Mouse (Mus musculus): ENCODE measurements around the gene Cdk2. TPM values are rescaled to one million over a fixed set of nuclear protein-coding genes. Genes with fewer than 3 reads are reported as not detected.

Gene Cdk2
- polyA plus RNA-seq, 1 experiment, result 39.9 TPM

GRCm38 (mm10) chr10:128745946-128746613 lies 41.2 kb upstream of the Cdk2 start:
- Histone ChIP-seq H3ac (ENCODE audit: control insufficient read depth, insufficient read length) (no peak overlapping the region), H3K79me2 (ENCODE audit: control insufficient read depth, insufficient read depth) (peaks cover 26% of the 10 kb centered on the region), H3K36me3 (ENCODE audit: control insufficient read depth, insufficient read depth) (no peaks in the 10 kb centered on the region), H3K27me3 (ENCODE audit: control insufficient read depth, insufficient read depth, insufficient read length) (no peaks in the 10 kb centered on the region), H3K4me3 (no peak overlapping the region), H3K4me2 (ENCODE audit: low read depth) (no peak overlapping the region)
- TF ChIP-seq TCF3 (IDR thresholded peaks at IDR 0.05; ENCODE audit: insufficient read length, low read depth) (no peak), REST (IDR thresholded peaks at IDR 0.05; ENCODE audit: insufficient read depth, insufficient read length) (no peak)

GRCm38 (mm10) chr10:128744680-128745601 lies 40.1 kb upstream of the Cdk2 start, which contains the start of gene Dgka:
Gene Dgka, minus strand, starts transcription at chr10:128744855.
- H3ac ChIP-seq (ENCODE audit: control insufficient read depth, insufficient read length), result peak within 1 kb of the TSS; percentile 28
- peaks cover 15% of the 10 kb centered on the region for H3K79me2 ChIP-seq (ENCODE audit: control insufficient read depth, insufficient read depth)
- H3K4me3 ChIP-seq, result peak within 1 kb of the TSS; percentile 48
- H3K4me2 ChIP-seq (ENCODE audit: low read depth), result peak within 1 kb of the TSS; percentile 84
- no peaks in the 10 kb centered on the region for H3K27me3 ChIP-seq (ENCODE audit: control insufficient read depth, insufficient read depth, insufficient read length)
- no peaks in the 10 kb centered on the region for H3K36me3 ChIP-seq (ENCODE audit: control insufficient read depth, insufficient read depth)
- TF ChIP-seq TCF12 (IDR thresholded peaks at IDR 0.05; ENCODE audit: insufficient read depth, poor library complexity, severe bottlenecking) (no peak), E2F4 (IDR thresholded peaks at IDR 0.05; ENCODE audit: insufficient read depth) (no peak), MYOG (IDR thresholded peaks at IDR 0.05; ENCODE audit: control insufficient read depth in 1 of 3, insufficient read depth in 1 of 3, insufficient read length in 2 of 3, low read depth in 2 of 3) (no peak)

- TF ChIP-seq CEBPB (IDR thresholded peaks at IDR 0.05; ENCODE audit: insufficient read depth, poor library complexity, severe bottlenecking) (no peak), REST (IDR thresholded peaks at IDR 0.05; ENCODE audit: insufficient read depth, insufficient read length) (no peak), TCF3 (IDR thresholded peaks at IDR 0.05; ENCODE audit: insufficient read length, low read depth) (no peak), MYOD1 (IDR thresholded peaks at IDR 0.05; ENCODE audit: control insufficient read depth in 1 of 3, insufficient read length in 2 of 3, low read depth in 2 of 3) (no peak), POLR2A (IDR thresholded peaks at IDR 0.05; ENCODE audit: insufficient read length, low read depth) (no peak), SRF (IDR thresholded peaks at IDR 0.05; ENCODE audit: control insufficient read depth, insufficient read length, low read depth) (no peak), USF1 (IDR thresholded peaks at IDR 0.05; ENCODE audit: low read depth) (no peak), MYOG (IDR thresholded peaks at IDR 0.05; ENCODE audit: control insufficient read depth in 1 of 3, insufficient read depth in 1 of 3, insufficient read length in 2 of 3, low read depth in 2 of 3) (no peak), E2F4 (IDR thresholded peaks at IDR 0.05; ENCODE audit: insufficient read depth) (no peak), MAX (IDR thresholded peaks at IDR 0.05; ENCODE audit: low read depth) (no peak), TCF12 (IDR thresholded peaks at IDR 0.05; ENCODE audit: insufficient read depth, poor library complexity, severe bottlenecking) (no peak), POLR2AphosphoS2 (IDR thresholded peaks at IDR 0.05; ENCODE audit: insufficient read length, low read depth) (no peak)
- H3K27me3 ChIP-seq (ENCODE audit: control insufficient read depth, insufficient read depth, insufficient read length), result no peaks in the 10 kb centered on the region
- peak overlapping the region; percentile 48 for H3K4me3 ChIP-seq
- no peaks in the 10 kb centered on the region for H3K36me3 ChIP-seq (ENCODE audit: control insufficient read depth, insufficient read depth)
- H3K79me2 ChIP-seq (ENCODE audit: control insufficient read depth, insufficient read depth), result peaks cover 8% of the 10 kb centered on the region
- H3ac ChIP-seq (ENCODE audit: control insufficient read depth, insufficient read length), result peak overlapping the region; percentile 28
- H3K4me2 ChIP-seq (ENCODE audit: low read depth), result peak overlapping the region; percentile 84
Measured at GRCm38 (mm10) chr10:128744211-128744610, 39.4 kb upstream of the Cdk2 start.

DNA sequence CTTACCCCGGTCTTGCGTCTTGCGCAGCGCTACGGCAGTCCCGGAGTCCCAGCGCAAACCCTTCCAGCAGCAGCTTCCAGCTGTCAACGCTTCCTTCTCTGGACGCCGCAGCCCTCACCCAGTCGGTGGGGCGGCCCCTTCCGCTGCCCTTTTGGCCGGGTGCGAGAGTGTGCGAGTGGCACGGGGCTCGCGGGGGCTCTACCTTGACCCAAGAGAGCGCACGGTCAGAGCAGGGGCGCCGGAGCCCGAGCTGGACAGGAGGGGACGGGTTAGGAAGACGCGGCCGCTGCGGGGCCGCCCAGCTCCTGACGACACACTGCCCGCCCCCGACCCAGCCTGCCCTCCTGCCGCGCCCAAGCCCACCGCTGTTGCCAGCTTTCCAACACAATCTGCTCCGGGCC lies 39.0 kb upstream of the Cdk2 start:
- Histone ChIP-seq H3ac (ENCODE audit: control insufficient read depth, insufficient read length) (peak overlapping the region; percentile 28), H3K79me2 (ENCODE audit: control insufficient read depth, insufficient read depth) (peaks cover 4% of the 10 kb centered on the region), H3K4me2 (ENCODE audit: low read depth) (peak overlapping the region; percentile 84), H3K36me3 (ENCODE audit: control insufficient read depth, insufficient read depth) (no peaks in the 10 kb centered on the region), H3K27me3 (ENCODE audit: control insufficient read depth, insufficient read depth, insufficient read length) (no peaks in the 10 kb centered on the region), H3K4me3 (peak overlapping the region; percentile 48)
- TF ChIP-seq TCF12 (IDR thresholded peaks at IDR 0.05; ENCODE audit: insufficient read depth, poor library complexity, severe bottlenecking) (no peak), CEBPB (IDR thresholded peaks at IDR 0.05; ENCODE audit: insufficient read depth, poor library complexity, severe bottlenecking) (no peak), MYOD1 (IDR thresholded peaks at IDR 0.05; ENCODE audit: control insufficient read depth in 1 of 3, insufficient read length in 2 of 3, low read depth in 2 of 3) (peak in 1 of 3 experiments; percentile 33), TCF3 (IDR thresholded peaks at IDR 0.05; ENCODE audit: insufficient read length, low read depth) (no peak), MYOG (IDR thresholded peaks at IDR 0.05; ENCODE audit: control insufficient read depth in 1 of 3, insufficient read depth in 1 of 3, insufficient read length in 2 of 3, low read depth in 2 of 3) (peak in 1 of 3 experiments; percentile 76), USF1 (IDR thresholded peaks at IDR 0.05; ENCODE audit: low read depth) (no peak), REST (IDR thresholded peaks at IDR 0.05; ENCODE audit: insufficient read depth, insufficient read length) (no peak), POLR2A (IDR thresholded peaks at IDR 0.05; ENCODE audit: insufficient read length, low read depth) (peak; percentile 71), SRF (IDR thresholded peaks at IDR 0.05; ENCODE audit: control insufficient read depth, insufficient read length, low read depth) (no peak), MAX (IDR thresholded peaks at IDR 0.05; ENCODE audit: low read depth) (no peak), E2F4 (IDR thresholded peaks at IDR 0.05; ENCODE audit: insufficient read depth) (no peak), POLR2AphosphoS2 (IDR thresholded peaks at IDR 0.05; ENCODE audit: insufficient read length, low read depth) (peak; percentile 58)

All from myocyte (in vitro differentiated cells).